Mouse (Mus musculus) spleen, postnatal 10 days (tissue): ENCODE data around the gene Nsun7.
"Not testable (repeated sequence)": the region's sequence is repeated elsewhere in the genome, so short reads cannot be mapped to it uniquely, and the experiment has no call there.

Experiments
- DNase-seq, 2 experiments: peaks; one replicate each; pipeline ENCODE4 v3.0.0; 2021 to 2022; ENCODE audit warnings: low spot score in 2 of 2

Gene Nsun7

DNA sequence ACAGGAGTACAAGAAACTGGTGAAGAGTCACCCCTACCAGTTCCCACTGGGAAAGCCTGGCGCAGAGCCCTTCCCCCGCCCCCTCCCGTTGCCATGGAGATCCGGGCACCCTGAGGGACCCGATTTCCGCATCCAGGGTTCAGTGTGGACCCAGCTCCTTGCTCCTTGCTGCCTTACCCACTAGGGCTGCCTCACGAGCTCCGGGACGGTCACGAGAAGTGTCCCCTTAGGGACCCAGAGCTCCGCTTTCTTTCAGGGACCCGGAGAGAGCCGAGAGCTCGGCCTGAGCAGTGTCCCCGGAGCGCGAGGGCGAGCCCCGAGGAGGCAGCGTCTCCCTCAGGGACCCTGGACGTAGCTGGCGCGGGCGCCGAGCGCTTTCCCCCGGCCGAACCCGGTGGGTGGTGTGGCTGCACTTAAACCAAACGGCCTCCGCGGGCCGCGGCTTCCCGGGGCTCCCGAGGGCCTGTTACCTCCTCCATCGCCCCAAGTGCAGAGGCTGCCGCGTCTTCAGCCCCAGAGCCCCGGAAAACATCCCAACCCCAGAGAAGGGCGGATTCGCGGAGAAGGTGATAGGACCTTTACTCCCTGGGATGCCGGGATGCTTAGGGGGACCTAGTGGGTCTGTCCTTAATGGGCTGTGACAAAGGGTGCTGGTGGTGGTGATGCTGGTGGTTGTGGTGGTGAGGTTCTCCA lies at the start of gene Nsun7:
Nsun7 (plus strand) TSS at position 142 of the 693 bp plus-strand sequence.
- DNase-seq, result peak; percentile 6 to 36

DNA sequence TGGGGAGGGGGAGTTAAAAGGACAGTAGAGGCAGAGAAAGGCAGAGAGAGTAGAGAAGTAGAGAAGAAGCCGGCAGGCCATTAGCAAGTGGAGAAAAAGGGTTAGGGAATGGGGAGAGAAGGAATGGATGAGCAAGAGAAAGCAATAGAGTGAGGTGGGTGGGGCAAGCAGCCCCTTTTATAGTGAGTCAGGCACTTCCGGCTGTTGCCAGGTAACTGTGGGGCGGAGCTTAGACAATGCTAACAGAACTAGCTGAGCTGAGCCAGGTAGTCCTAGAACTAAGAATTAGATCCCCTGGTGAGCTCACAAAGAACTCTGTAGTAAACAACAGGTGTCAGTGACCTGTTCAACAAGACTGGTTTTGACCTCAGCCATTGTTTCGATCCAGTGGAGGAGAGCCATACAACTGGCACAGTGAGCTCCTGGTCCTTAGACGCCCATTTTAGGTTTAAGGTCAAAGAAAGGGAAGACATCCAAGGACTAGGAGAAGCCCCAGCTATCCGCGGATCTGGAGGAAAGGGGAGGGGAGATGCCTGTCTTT lies 45.2 kb upstream of the Nsun7 start:
- no peak for DNase-seq

DNA sequence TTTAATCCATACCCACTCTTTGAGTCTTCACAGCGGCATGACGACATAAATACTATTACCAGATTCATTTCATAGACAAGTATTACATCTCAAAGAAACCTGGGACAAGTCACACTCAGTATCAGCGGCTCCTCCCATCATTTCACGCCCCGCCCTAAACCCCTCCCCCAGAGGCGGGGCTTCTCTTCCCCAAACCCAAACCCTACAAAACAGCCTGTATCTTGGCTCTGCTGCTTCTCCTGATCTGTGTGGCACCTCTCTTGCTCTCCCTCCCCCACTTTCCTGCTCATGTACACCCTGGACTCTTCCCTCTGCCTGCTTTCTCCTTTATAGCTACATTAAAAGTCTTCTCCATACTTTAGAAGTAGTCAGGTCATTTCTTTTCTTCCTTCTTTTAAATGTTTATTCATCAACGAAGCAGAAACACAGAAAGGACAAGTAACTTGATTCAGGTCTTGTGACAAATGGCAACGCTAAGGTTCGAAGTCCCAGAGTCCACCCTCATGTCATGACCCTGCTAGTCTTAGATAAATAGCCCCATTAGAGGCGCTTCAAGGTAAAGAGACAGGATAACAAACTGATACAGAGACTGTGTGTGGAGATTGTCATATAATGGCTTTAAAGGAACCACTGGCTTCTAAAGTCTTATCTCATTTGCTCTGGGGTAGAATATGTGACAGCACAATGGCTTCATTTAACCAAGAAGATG lies 44.0 kb upstream of the Nsun7 start:
- no peak for DNase-seq

DNA sequence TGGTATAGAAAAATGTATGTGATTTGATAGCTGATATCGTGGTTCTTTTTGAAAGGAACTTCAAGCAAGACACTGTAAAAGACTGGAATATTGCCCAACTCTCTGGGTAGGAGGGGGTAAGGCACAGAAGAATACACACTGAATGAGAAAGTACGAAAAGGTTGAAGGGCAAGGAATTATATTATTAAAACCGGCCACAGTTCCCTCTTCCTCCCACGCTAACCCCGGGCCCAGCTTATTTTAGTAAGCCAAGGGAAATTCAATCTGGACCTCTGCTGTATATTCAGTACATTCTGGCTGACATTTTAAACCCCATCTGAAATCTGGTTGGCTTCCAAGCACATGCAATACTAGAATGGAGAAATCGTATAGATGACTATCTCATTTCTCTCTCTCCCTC lies 40.0 kb upstream of the Nsun7 start:
- no peak for DNase-seq

DNA sequence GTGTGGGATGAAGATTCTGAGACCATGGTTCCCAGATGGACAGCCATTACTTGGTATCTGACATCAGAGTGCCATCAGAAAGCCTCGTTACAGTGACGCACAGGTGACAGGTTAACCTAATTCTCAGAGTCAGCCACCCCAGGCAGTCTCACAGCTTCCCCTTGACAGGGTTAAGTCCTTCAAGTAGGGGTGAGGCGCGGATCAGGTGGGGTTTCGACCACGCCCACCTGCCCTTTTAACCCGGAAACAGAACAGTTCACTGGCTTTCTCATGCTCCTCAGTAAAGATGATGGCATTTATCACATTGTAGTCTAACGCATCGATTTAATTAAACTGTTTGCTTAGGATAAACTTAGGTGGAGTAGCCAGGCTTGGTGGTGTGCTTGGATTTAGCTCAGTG lies 39.1 kb upstream of the Nsun7 start:
- no peak for DNase-seq

DNA sequence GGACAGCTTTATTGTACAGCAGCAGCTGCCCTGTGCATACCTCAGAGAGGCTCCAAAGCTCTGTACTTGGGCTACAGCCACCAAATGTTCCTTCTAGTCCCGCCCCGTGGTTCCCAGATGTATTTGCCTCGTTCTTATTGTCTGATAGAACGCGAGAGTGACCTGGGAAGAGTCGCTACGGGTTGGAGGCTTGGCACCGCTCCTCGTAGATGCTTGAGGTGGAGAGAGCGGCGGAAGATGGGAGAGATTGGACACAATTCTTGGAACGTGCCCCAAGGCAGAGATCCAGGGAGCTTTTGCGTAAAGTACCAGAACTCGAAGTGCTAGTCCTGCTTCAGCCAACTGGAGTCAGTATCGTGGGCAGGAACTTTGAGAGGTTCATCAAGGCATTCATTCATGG lies 36.8 kb upstream of the Nsun7 start:
- DNase-seq, result no peak

DNA sequence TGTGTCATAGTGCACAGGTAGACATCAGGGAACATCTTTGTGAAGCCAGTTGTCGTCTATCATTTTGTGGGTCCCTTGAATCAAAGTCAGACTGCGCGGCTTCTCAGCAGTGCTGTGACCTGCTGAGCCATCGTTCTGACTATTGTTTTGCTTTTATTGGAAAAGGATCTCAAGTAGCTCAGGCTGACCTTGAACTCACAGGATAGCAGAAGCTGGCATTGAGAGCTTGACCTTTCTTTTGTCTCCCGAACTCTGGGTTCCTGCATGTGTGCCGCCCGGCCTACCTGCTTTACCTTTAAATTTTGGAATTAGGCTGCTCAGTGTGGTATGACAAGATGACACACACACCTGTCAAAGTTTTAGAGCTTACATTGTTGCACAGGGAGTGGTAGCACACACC lies 33.2 kb upstream of the Nsun7 start:
- no peak for DNase-seq

DNA sequence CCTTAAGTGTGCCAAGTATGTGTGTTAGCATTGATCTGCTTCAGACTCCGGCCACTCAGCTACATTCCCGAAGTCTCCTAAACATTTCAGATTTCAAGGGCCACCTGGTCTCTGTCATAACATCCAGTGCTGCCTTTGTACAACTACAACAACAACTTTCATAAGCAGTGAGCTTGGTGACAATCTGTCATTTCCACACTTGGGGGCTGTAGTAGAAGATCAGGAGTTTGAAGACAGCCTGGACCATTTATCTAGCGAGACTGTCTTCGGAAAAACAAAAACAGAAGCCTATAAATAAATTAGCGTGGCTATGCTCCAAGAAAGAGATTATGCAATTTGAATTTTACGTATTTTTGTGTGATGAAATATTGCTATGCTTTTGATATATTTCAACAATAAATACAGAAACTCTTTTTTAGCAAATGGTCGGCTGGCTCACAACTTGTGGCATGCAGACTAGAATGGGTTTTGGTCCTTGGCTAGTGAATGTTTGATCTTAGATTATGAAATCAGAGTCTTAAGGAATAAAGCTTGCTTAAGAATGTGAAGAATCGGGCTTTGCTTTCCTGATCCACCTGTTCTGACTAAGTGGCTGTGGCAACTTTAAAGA lies 27.9 kb upstream of the Nsun7 start:
- DNase-seq, result no peak

DNA sequence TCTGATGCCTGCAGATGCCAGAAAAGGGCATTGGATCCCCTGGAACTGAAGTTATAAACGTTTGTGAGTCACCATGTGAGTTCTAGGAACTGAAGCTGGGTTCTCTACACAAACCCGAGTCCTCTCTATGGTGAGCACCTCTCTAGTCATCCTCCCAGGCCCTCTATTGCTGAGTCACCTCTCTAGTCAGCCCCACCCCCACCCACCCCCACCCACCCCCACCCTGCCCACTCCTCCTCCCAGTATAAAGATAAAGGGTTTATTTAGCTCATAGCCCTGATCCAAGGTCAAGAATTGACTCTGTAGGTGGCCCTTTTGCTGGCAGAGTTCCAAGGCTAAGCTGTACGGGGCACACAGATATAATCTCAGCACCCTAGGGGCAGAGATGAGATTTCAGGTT lies 27.2 kb upstream of the Nsun7 start:
- DNase-seq, result no peak

DNA sequence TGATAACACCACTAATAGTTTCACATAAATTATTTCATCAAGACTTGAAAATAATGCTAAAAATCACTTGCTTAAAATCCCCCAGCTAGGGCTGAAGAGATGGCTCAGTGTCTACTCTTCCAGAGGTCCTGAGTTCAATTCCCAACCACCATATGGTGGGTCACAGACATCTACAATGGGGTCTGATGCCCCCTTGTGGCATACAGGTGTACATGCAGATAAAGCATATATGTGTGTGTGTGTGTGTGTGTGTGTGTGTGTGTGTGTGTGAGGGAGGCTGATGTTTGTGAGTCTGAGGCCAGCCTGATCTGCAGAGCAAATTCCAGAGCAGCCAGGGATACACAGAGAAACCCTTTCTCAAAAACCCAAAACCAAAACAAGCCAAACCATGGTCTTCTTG lies 17.8 kb upstream of the Nsun7 start:
- peak in 1 of 2 experiments; percentile 19 for DNase-seq

DNA sequence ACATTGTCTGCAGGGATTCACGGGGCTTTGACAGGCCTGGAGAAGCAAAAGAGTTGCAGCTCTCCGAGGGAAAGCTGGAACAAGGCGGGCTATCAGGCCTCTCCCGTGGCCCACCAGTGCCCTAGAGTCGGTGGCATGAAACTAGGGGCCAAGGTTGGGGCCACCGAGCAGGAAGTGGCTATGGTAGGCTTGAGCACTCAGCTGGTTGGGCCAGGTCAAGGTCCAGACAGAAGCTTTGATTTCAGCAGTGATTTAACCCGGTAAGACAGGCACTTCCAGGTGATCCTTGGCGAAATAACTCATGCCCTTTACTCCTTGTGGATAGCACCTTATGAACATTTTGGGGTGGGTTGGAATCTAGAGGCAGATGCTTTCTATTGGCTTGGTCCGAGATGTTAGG lies 16.2 kb upstream of the Nsun7 start:
- DNase-seq, result no peak

DNA sequence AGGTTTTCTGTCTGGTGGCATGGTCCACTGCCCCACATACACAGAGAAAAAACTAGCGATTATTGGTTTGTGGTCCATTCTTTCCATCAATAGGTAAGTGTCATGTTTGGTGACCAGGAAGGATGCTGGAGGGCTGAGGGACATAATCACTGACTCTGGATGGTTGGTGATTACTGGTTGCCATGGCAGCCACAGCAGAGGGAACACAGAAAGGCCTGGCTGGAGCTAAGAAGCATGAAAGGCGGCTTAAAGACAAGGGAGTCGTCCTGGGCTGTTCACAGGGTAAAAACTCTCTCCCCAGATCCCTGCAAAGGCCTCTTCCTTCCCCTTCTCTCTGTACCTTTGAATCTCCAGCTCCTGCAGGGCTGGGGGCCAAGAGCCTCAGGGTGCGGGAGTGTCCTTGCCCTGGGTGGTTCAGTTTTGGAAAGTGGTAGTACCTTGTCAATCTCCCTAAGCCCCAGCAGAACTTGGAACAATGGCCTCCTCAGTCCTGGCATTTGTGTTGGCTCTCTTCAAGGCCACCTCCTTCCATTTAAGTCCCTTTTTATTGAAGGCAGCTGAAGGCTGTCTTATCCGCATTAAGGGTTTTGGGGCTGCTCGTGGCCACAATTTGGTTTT lies 15.5 kb upstream of the Nsun7 start:
- no peak for DNase-seq

DNA sequence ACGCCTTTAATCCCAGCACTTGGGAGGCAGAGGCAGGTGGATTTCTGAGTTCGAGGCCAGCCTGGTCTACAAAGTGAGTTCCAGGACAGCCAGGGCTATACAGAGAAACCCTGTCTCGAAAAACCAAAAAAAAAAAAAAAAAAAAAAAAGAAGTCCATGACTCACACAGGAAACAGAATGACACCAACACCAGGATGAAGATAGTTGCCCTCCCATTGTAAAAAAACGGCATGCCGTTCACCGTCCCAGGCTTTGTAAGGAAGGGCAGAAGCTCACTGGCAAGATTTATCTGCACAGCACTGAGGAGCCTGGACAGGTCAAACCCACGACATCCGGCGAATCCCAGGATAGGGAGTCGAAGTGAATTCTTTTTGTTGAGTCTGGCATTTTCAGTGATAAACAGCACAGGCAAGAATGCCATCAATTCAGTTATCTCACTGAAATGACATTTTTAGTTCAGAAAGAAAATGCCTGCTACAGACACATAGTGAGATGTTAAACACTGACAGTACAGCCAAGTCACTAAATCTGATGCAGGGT lies 13.7 kb upstream of the Nsun7 start:
- DNase-seq, result no peak

DNA sequence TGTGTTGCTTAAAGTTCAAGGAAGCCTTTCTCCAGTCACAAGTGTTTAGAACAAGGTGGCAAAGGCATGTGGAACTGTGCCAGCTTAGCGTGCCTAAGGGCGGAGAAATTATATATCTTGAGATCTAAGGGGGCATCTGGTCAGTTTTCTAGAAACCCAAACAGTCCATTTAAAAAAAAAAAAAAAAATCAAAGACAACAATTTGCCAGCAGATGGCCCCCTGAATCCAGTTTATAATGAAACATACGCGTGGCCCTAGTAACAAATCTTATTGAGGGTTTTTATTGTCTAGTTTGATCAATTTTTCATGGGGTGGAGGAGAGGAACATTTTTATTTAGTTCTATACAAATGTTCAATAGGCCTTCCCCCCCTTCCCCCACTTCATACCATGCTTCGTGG lies 6.5 kb upstream of the Nsun7 start:
- DNase-seq, result no peak

DNA sequence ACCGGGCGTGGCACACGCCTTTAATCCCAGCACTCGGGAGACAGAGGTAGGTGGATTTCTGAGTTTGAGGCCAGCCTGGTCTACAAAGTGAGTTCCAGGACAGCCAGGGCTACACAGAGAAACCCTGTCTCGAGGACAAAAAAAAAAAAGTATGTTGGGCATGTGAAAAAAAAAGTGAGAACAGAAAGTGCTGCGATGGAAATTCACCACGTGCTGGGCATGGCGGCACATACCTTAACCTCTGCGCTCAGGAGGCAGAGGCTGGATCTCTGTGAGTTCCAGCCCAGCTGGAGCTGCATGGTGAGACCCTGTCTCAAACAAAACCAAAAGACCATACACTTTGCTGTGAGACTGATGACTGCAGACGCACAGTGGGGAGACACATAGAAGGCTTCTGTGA lies 4.7 kb upstream of the Nsun7 start:
- DNase-seq, result no peak

DNA sequence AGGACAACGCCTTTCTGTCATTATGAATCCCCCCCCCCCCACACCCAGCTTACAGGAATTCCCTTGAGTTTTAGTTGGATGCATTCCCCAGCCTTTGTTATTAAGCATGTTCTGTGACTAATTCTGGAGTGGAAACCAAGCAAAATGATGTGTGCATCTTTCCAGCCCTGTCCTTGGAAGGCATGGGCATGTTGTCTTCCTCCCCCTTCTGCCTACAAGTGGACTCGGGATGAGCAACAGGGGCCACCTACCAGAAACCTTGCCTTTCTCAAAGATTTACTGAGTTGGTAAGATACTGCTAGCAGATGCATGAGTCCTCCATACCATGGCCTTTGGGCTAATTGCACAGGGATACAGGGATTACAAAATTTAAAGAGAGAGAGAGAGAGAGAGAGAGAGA lies 697 bp upstream of the Nsun7 start:
- DNase-seq, result no peak

DNA sequence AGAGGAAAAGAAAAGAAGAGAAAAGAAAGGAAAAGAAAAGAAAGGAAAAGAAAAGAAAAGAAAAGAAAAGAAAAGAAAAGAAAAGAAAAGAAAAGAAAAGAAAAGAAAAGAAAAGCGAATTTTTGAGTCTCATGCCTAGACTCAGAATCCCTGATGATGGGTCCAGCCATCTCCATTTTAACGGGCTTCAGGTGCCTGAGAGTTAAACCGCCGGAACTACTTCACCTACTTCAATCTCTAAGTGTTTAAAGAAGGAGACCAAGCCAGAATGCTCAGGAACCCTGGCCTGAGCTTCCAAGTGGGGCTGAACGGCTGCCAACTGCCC lies 304 bp upstream of the Nsun7 start:
- not testable (repeated sequence) for DNase-seq

DNA sequence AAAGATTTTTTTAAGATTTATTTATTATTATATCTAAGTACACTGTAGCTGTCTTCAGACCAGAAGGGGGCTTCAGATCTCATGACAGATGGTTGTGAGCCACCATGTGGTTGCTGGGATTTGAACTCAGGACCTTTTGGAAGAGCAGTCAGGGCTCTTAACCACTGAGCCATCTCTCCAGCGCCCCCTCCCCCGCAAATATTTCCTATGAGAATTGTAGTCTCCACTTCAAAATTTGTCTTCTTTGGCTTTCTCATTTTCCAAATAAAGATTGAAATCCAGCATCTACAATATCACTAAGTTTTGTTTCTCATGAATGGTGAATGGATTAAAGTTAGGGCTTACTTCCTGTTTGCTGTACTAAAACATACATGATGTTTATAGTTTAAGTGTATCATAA lies 2.8 kb downstream of the Nsun7 start:
- no peak for DNase-seq

DNA sequence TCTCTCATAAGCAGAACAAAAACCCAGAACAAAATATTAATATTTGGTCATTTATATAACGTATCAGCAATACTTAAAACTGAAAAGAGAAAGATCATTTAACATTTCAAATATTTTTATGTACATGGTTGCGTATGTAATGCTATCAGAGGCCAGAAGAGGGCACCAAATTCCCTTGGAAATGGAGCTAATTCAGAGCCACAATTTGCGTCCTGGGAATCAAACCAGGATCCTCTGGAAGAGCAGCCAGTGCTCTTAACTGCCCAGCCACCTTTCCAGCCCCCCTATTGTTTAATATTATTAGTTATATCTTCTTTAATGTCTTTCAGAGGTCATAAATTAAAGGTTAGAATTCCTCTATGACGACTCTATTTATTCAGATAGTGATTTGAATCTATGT lies 3.7 kb downstream of the Nsun7 start:
- peak in 1 of 2 experiments; percentile 42 for DNase-seq

DNA sequence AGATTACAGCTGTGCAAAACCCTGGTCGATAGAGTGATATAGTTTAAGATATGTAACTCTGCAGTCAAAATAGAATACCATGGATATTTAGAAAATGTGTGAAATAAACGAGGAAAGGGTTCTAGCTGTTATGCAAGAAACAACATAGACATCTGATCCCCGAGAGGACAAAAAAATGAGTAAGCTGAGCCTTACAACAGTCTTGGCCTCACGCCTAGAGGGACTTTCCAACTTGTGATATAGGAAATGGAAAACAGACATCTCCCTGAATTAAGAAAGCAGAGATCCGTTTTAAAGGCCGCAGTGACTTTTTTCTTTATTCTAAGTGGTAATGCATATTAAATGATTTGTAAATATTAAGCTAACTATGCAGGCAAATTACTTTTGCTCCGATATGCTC lies 9.9 kb downstream of the Nsun7 start:
- no peak for DNase-seq

DNA sequence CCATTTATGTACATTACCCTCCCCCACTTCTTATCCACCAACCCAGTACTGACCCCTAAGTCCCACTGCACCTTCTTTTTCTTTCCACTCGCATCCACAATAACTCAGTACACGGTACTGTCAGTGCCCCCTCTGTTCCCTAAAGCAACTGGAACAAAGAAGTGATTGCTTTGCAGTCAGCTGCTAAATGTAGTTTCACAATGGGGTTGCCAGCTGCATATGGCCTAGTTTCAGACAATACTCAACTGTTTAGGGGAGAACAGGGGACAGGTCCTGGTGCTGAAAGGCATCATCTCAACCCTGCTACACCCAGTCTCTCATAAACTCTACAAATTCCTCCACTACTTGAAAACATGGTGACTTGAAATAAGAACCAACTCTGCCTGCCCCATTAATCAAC lies 11.4 kb downstream of the Nsun7 start:
- DNase-seq, result no peak

DNA sequence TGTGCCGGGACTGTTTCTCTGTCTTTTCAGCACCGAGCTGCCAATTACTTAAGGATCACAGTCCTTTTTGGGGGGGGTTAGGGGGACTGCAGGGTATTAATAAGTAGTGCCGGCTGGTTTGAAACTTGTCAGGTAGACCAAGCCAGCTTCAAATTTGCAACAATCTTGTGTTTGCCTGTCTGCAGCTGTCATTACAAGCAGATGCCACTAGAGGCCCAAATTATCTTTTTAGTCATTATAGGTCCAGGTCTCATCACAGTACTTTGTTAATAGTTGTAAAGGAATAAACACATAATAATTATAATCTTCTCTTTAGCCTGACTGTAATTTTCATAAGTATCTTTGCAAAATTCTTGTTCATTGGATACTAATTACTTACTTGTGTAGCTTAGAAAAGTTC lies 14.7 kb downstream of the Nsun7 start:
- DNase-seq, result no peak
